In genomic region chr11:98030701-98031442, GRCm38 (mm10) we compare ENCODE assay signal across 9 mouse cellular contexts. TPM values are rescaled to one million over a fixed set of nuclear protein-coding genes. Genes with fewer than 3 reads are reported as not detected.
DNase-seq lines count a peak whose midpoint lies in the region; ATAC-seq and TF ChIP-seq lines count a peak whose summit lies in the region.
"Had no signal": no experiment of that assay in that cellular context is flagged by ENCODE, and none has a peak within 500 bp of the region (broad histone marks: within the 10 kb centered on the region; RNA-seq: fewer than 3 reads in every experiment).

No protein-coding gene starts in this region.

- no peak for TF ChIP-seq EP300 in MEL (IDR thresholded peaks at IDR 0.05; ENCODE audit: low read depth in 1 of 2, low read length in 2 of 2)

- DNase-seq in kidney, postnatal 0 days (ENCODE audit: low spot score): no peak
- peak; percentile 42 for DNase-seq in CD4-positive helper T cell, adult 2 months (ENCODE audit: low read depth, low spot score)
- peak; percentile 80 for DNase-seq in MEL (ENCODE audit: low read depth, low spot score)
- DNase-seq in layer of hippocampus, adult 8-10 months (ENCODE audit: low spot score in 2 of 2): no peak
- DNase-seq in left cerebral cortex, postnatal 10 days (ENCODE audit: extremely low spot score in 1 of 2, low spot score in 2 of 2): no peak

- no peak overlapping the region for H3K27ac ChIP-seq in kidney, postnatal 0 days
- H3K27ac ChIP-seq in kidney, embryonic 16.5 days (ENCODE audit: low read length): no peak overlapping the region
- H3K27ac ChIP-seq in MEL (ENCODE audit: control insufficient read depth, low read depth, low read length): no peak overlapping the region
- no peak overlapping the region for H3K27ac ChIP-seq in intestine, postnatal 0 days (ENCODE audit: low read depth, low read length)
- H3K27ac ChIP-seq: embryonic facial prominence, embryonic 13.5 days; limb, embryonic 13.5 days had no signal

- H3K27me3 ChIP-seq in kidney, postnatal 0 days (ENCODE audit: insufficient read depth, low read length): no peaks in the 10 kb centered on the region
- peaks cover 2% of the 10 kb centered on the region; the same call in 1 of the 2 replicates for H3K27me3 ChIP-seq in kidney, embryonic 16.5 days (ENCODE audit: insufficient read depth, low read length)
- no peaks in the 10 kb centered on the region for H3K27me3 ChIP-seq in MEL (ENCODE audit: control insufficient read depth in 1 of 2, insufficient read depth in 2 of 2, low read length in 2 of 2)
- H3K27me3 ChIP-seq in intestine, postnatal 0 days (replicated peaks; ENCODE audit: control insufficient read depth, insufficient read depth, low read length): peaks cover 4% of the 10 kb centered on the region; the same call in 1 of the 2 replicates

- peaks cover 4% of the 10 kb centered on the region for H3K4me1 ChIP-seq in kidney, postnatal 0 days (replicated peaks; ENCODE audit: insufficient read depth, low read length)
- H3K4me1 ChIP-seq in kidney, embryonic 16.5 days (ENCODE audit: insufficient read depth, low read length): peaks cover 26% of the 10 kb centered on the region
- peaks cover under 1 to 14% of the 10 kb centered on the region in 2 experiments; a peak in 2 of 4 replicates for H3K4me1 ChIP-seq in MEL (ENCODE audit: control insufficient read depth in 1 of 2, insufficient read depth in 2 of 2, low read length in 2 of 2)
- 0 out of 2 replicates have a peak, but pooled peaks cover 4% of the 10 kb centered on the region for H3K4me1 ChIP-seq in intestine, postnatal 0 days (replicated peaks; ENCODE audit: control insufficient read depth, insufficient read depth, low read length)

- TF ChIP-seq CTCF in kidney, postnatal 0 days (IDR thresholded peaks at IDR 0.05; ENCODE audit: low read depth): peak; percentile 45; the same call in 1 of the 2 replicates
- TF ChIP-seq CTCF in MEL (IDR thresholded peaks at IDR 0.05 in 2 of 3, conservative IDR thresholded peaks at IDR 0.05 in 1 of 3; ENCODE audit: control insufficient read depth in 1 of 3, insufficient read depth in 1 of 3, low read depth in 2 of 3, low read length in 3 of 3, poor library complexity in 1 of 3, severe bottlenecking in 1 of 3): peak in 2 of 3 experiments; percentile 25 to 42; a peak in 3 of 6 replicates
- TF ChIP-seq CTCF in intestine, postnatal 0 days (IDR thresholded peaks at IDR 0.05; ENCODE audit: low read depth): peak; percentile 50

- no peak overlapping the region for H3K9ac ChIP-seq in kidney, postnatal 0 days (ENCODE audit: low read depth, low read length)
- H3K9ac ChIP-seq in kidney, embryonic 16.5 days (replicated peaks; ENCODE audit: low read length): no peak overlapping the region
- H3K9ac ChIP-seq in MEL (ENCODE audit: control insufficient read depth, low read depth, low read length, poor library complexity, severe bottlenecking): no peak overlapping the region
- H3K9ac ChIP-seq in intestine, postnatal 0 days (ENCODE audit: low read depth, low read length): no peak overlapping the region
- H3K9ac ChIP-seq: embryonic facial prominence, embryonic 13.5 days; limb, embryonic 13.5 days had no signal

- intact Hi-C loops in left cerebral cortex, postnatal 10 days (cut with DNase I): loop anchor here (2.0 to 10.0 kb wide), 2 partner anchors 44 to 174 kb away; partner anchors contain the start of gene Cdk12

- TF ChIP-seq POLR2A in MEL (IDR thresholded peaks at IDR 0.05; ENCODE audit: control insufficient read depth in 1 of 2, insufficient read depth in 1 of 2, low read depth in 1 of 2, low read length in 2 of 2, poor library complexity in 1 of 2): peak; percentile 20 to 80; a peak in 1 of 4 replicates

- no peak for TF ChIP-seq RAD21 in MEL (IDR thresholded peaks at IDR 0.05; ENCODE audit: low read depth, low read length)

- 50% methylated on average over 5 of the region's 5 CpGs for WGBS in kidney, postnatal 0 days
- 55% methylated on average over 5 of the region's 5 CpGs for WGBS in kidney, embryonic 16.5 days
- 50% methylated on average over 5 of the region's 5 CpGs for WGBS in intestine, postnatal 0 days

- H3K4me2 ChIP-seq in kidney, postnatal 0 days (ENCODE audit: low read length): no peak overlapping the region
- no peak overlapping the region for H3K4me2 ChIP-seq in kidney, embryonic 16.5 days (replicated peaks; ENCODE audit: low read depth, low read length)
- no peak overlapping the region for H3K4me2 ChIP-seq in intestine, postnatal 0 days (replicated peaks; ENCODE audit: low read depth)
- H3K4me2 ChIP-seq: embryonic facial prominence, embryonic 13.5 days; limb, embryonic 13.5 days had no signal

- no peak for ATAC-seq in kidney, postnatal 0 days (replicated peaks; ENCODE audit: low FRiP score, low read depth)
- no peak for ATAC-seq in kidney, embryonic 16.5 days (ENCODE audit: low FRiP score, low TSS enrichment)
- ATAC-seq in intestine, postnatal 0 days: no peak

- H3K4me3 ChIP-seq in kidney, postnatal 0 days (replicated peaks; ENCODE audit: low read depth, low read length): no peak overlapping the region
- no peak overlapping the region for H3K4me3 ChIP-seq in kidney, embryonic 16.5 days (ENCODE audit: low read length)
- no peak overlapping the region for H3K4me3 ChIP-seq in MEL (ENCODE audit: control insufficient read depth in 1 of 2, insufficient read depth in 1 of 2, low read depth in 2 of 2, low read length in 2 of 2)
- no peak overlapping the region for H3K4me3 ChIP-seq in intestine, postnatal 0 days (ENCODE audit: low read depth, low read length)
- H3K4me3 ChIP-seq: embryonic facial prominence, embryonic 13.5 days; limb, embryonic 13.5 days had no signal

- H3K36me3 ChIP-seq in kidney, postnatal 0 days (ENCODE audit: insufficient read depth, low read length): peaks cover 25% of the 10 kb centered on the region
- peaks cover 33% of the 10 kb centered on the region for H3K36me3 ChIP-seq in kidney, embryonic 16.5 days (ENCODE audit: insufficient read depth, low read length)
- H3K36me3 ChIP-seq in MEL (ENCODE audit: control insufficient read depth in 1 of 2, insufficient read depth in 2 of 2, low read length in 2 of 2): peaks cover 12 to 13% of the 10 kb centered on the region in 2 experiments
- peaks cover 27% of the 10 kb centered on the region for H3K36me3 ChIP-seq in intestine, postnatal 0 days (ENCODE audit: control insufficient read depth, insufficient read depth)

- H3K79me2 ChIP-seq in MEL (ENCODE audit: control insufficient read depth, insufficient read depth, low read length, poor library complexity): peaks cover 24% of the 10 kb centered on the region

- H3K9me3 ChIP-seq in kidney, postnatal 0 days (replicated peaks; ENCODE audit: low read length): no peaks in the 10 kb centered on the region
- H3K9me3 ChIP-seq in kidney, embryonic 16.5 days (ENCODE audit: low read length): no peaks in the 10 kb centered on the region
- H3K9me3 ChIP-seq in MEL (replicated peaks; ENCODE audit: insufficient read depth, low read length): no peaks in the 10 kb centered on the region
- no peaks in the 10 kb centered on the region for H3K9me3 ChIP-seq in intestine, postnatal 0 days (ENCODE audit: control insufficient read depth)
- H3K9me3 ChIP-seq: embryonic facial prominence, embryonic 13.5 days; limb, embryonic 13.5 days had no signal

RNA-seq across cellular contexts. Expression of gene Rpl19, which starts 4.4 kb away (rescaled TPM):
- 1,072 and 1,182 TPM in 2 replicates for polyA plus RNA-seq in kidney, postnatal 0 days (2015; fragmentation: Nextera tagmentation; extraction: Ambion mirVana)
- polyA plus RNA-seq in kidney, embryonic 16.5 days (2015; fragmentation: Nextera tagmentation; extraction: Ambion mirVana): 950 and 1,086 TPM in 2 replicates
- 4,634 and 4,715 TPM in 2 replicates for total RNA-seq in MEL (2012; rRNA removed)
- 1,000 to 10,000 TPM in 1 of 2 experiments, 100 to 1,000 TPM in 1; 210 to 2,650 TPM for polyA plus RNA-seq in MEL (2012; ENCODE audit: insufficient read depth in 1 of 2, insufficient read length in 2 of 2, low read depth in 1 of 2, low replicate concordance in 2 of 2, missing spikeins in 1 of 2)
- polyA plus RNA-seq in intestine, postnatal 0 days (2015; fragmentation: Nextera tagmentation; extraction: Ambion mirVana): 668 and 699 TPM in 2 replicates
- total RNA-seq in layer of hippocampus, adult 8-10 months (2022): 100 to 1,000 TPM; 520 to 711 (median 600) TPM
- 100 to 1,000 TPM; 571 to 605 TPM for total RNA-seq in left cerebral cortex, postnatal 10 days (2021)

RNA-seq across cellular contexts. Expression of gene Cacnb1, which starts 8.0 kb away (rescaled TPM):
- 8.8 and 9.0 TPM in 2 replicates for polyA plus RNA-seq in kidney, postnatal 0 days (2015; fragmentation: Nextera tagmentation; extraction: Ambion mirVana)
- polyA plus RNA-seq in kidney, embryonic 16.5 days (2015; fragmentation: Nextera tagmentation; extraction: Ambion mirVana): 12.8 TPM in 2 replicates
- 1.8 and 2.3 TPM in 2 replicates for total RNA-seq in MEL (2012; rRNA removed)
- polyA plus RNA-seq in MEL (2012; ENCODE audit: insufficient read depth in 1 of 2, insufficient read length in 2 of 2, low read depth in 1 of 2, low replicate concordance in 2 of 2, missing spikeins in 1 of 2): 1 to 10 TPM in 1 of 2 experiments, not detected in 1; 4.4 TPM
- 2.8 and 3.2 TPM in 2 replicates for polyA plus RNA-seq in intestine, postnatal 0 days (2015; fragmentation: Nextera tagmentation; extraction: Ambion mirVana)
- 100 to 1,000 TPM; 123 to 145 (median 134) TPM for total RNA-seq in layer of hippocampus, adult 8-10 months (2022)
- 100 to 1,000 TPM; 118 to 121 TPM for total RNA-seq in left cerebral cortex, postnatal 10 days (2021)

RNA-seq across cellular contexts. Expression of gene Stac2, which starts 22.4 kb away (rescaled TPM):
- polyA plus RNA-seq in kidney, postnatal 0 days (2015; fragmentation: Nextera tagmentation; extraction: Ambion mirVana): 1.6 and 2.0 TPM in 2 replicates
- polyA plus RNA-seq in kidney, embryonic 16.5 days (2015; fragmentation: Nextera tagmentation; extraction: Ambion mirVana): 3.3 and 4.0 TPM in 2 replicates
- not detected in 2 replicates for total RNA-seq in MEL (2012; rRNA removed)
- under 1 TPM in 1 of 2 experiments, not detected in 1; 0.04 TPM for polyA plus RNA-seq in MEL (2012; ENCODE audit: insufficient read depth in 1 of 2, insufficient read length in 2 of 2, low read depth in 1 of 2, low replicate concordance in 2 of 2, missing spikeins in 1 of 2)
- 0.13 TPM in 1 of 2 replicates, not detected in the other for polyA plus RNA-seq in intestine, postnatal 0 days (2015; fragmentation: Nextera tagmentation; extraction: Ambion mirVana)
- 10 to 100 TPM; 47.7 to 56.4 (median 52.4) TPM for total RNA-seq in layer of hippocampus, adult 8-10 months (2022)
- 10 to 100 TPM; 15.3 to 17.7 TPM for total RNA-seq in left cerebral cortex, postnatal 10 days (2021)

RNA-seq across cellular contexts. Expression of gene Arl5c, which starts 34.9 kb away (rescaled TPM):
- 2.0 and 3.1 TPM in 2 replicates for polyA plus RNA-seq in kidney, postnatal 0 days (2015; fragmentation: Nextera tagmentation; extraction: Ambion mirVana)
- 7.3 and 7.4 TPM in 2 replicates for polyA plus RNA-seq in kidney, embryonic 16.5 days (2015; fragmentation: Nextera tagmentation; extraction: Ambion mirVana)
- total RNA-seq in MEL (2012; rRNA removed): 1.2 and 1.3 TPM in 2 replicates
- 10 to 100 TPM in 1 of 2 experiments, not detected in 1; 10.4 TPM for polyA plus RNA-seq in MEL (2012; ENCODE audit: insufficient read depth in 1 of 2, insufficient read length in 2 of 2, low read depth in 1 of 2, low replicate concordance in 2 of 2, missing spikeins in 1 of 2)
- polyA plus RNA-seq in intestine, postnatal 0 days (2015; fragmentation: Nextera tagmentation; extraction: Ambion mirVana): 4.2 and 4.4 TPM in 2 replicates
- total RNA-seq in layer of hippocampus, adult 8-10 months (2022): 1 to 10 TPM in 3 of 4 experiments, under 1 TPM in 1; 0.59 to 1.5 (median 1.3) TPM
- total RNA-seq in left cerebral cortex, postnatal 10 days (2021): 1 to 10 TPM; 2.6 to 3.7 TPM

RNA-seq across cellular contexts. Expression of gene Plxdc1, which starts 44.6 kb away (rescaled TPM):
- polyA plus RNA-seq in kidney, postnatal 0 days (2015; fragmentation: Nextera tagmentation; extraction: Ambion mirVana): 1.8 and 2.1 TPM in 2 replicates
- polyA plus RNA-seq in kidney, embryonic 16.5 days (2015; fragmentation: Nextera tagmentation; extraction: Ambion mirVana): 1.8 and 2.3 TPM in 2 replicates
- total RNA-seq in MEL (2012; rRNA removed): 13.1 and 15.1 TPM in 2 replicates
- polyA plus RNA-seq in MEL (2012; ENCODE audit: insufficient read depth in 1 of 2, insufficient read length in 2 of 2, low read depth in 1 of 2, low replicate concordance in 2 of 2, missing spikeins in 1 of 2): 10 to 100 TPM in 1 of 2 experiments, not detected in 1; 24.5 TPM
- 0.30 and 0.31 TPM in 2 replicates for polyA plus RNA-seq in intestine, postnatal 0 days (2015; fragmentation: Nextera tagmentation; extraction: Ambion mirVana)
- 10 to 100 TPM; 18.0 to 21.1 (median 19.8) TPM for total RNA-seq in layer of hippocampus, adult 8-10 months (2022)
- total RNA-seq in left cerebral cortex, postnatal 10 days (2021): 1 to 10 TPM; 5.9 to 8.3 TPM

Comparison
In these comparisons a context has a peak if more than half of its experiments do, and no peak if none do; other contexts are left out.
1. DNase-seq: peak in CD4-positive helper T cell, adult 2 months (single experiment) and MEL (single experiment); none in kidney, postnatal 0 days (single experiment), layer of hippocampus, adult 8-10 months (0 of 2) and left cerebral cortex, postnatal 10 days (0 of 2).
2. Peak in every context shown above with its lines, with median percentiles within 50 percentile points of each other: CTCF ChIP-seq.